Mouse (Mus musculus) stomach, postnatal 0 days (tissue): Measurements from ENCODE around the gene Sertad1. TPM values are rescaled to one million over a fixed set of nuclear protein-coding genes. Genes with fewer than 3 reads are reported as not detected.

Experiments
- ATAC-seq: fragments of 200-750 bp; cut with Nextera tagmentation; 2 replicates; pipeline ENCODE4 v1.8.0; 2017; ENCODE audit not compliant: low FRiP score, low TSS enrichment
- DNase-seq: peaks from one replicate; pipeline ENCODE4 v3.0.0-alpha.2; 2016; ENCODE audit warnings: low spot score
- H3K27ac ChIP-seq: fragments of 300-500 bp; sonication (generic); replicated peaks from 2 replicates; pipeline ENCODE4 v1.5.1; 2014; ENCODE audit warnings: mild to moderate bottlenecking, control low read depth
- H3K27me3 ChIP-seq: fragments of 300-500 bp; sonication (generic); 2 replicates; pipeline ENCODE4 v1.6.1; 2014; ENCODE audit warnings: low read length; ENCODE audit not compliant: control insufficient read depth, insufficient read depth
- H3K36me3 ChIP-seq: fragments of 300-500 bp; sonication (generic); 2 replicates; pipeline ENCODE4 v1.6.1; 2014; ENCODE audit warnings: low read length, mixed read lengths; ENCODE audit not compliant: control insufficient read depth, insufficient read depth
- H3K4me1 ChIP-seq: fragments of 300-500 bp; sonication (generic); replicated peaks from 2 replicates; pipeline ENCODE4 v1.6.1; 2014; ENCODE audit warnings: antibody characterized with exemption; ENCODE audit not compliant: control insufficient read depth, insufficient read depth
- H3K4me2 ChIP-seq: fragments of 300-500 bp; sonication (generic); replicated peaks from 2 replicates; pipeline ENCODE4 v1.6.1; 2014; ENCODE audit warnings: low read depth, mild to moderate bottlenecking, control low read depth, moderate library complexity
- H3K4me3 ChIP-seq: fragments of 300-500 bp; sonication (generic); 2 replicates; pipeline ENCODE4 v1.5.1; 2014; ENCODE audit warnings: low read depth, low read length, control low read depth
- H3K9ac ChIP-seq: fragments of 300-500 bp; sonication (generic); 2 replicates; pipeline ENCODE4 v1.6.1; 2014; ENCODE audit warnings: mild to moderate bottlenecking, low read length, control low read depth, mixed read lengths
- H3K9me3 ChIP-seq: fragments of 300-500 bp; sonication (generic); 2 replicates; pipeline ENCODE4 v1.6.1; 2016; ENCODE audit warnings: low read length; ENCODE audit not compliant: control insufficient read depth
- CTCF ChIP-seq: IDR thresholded peaks from 2 replicates; pipeline ENCODE4 v1.5.1; 2016; ENCODE audit warnings: antibody characterized with exemption, low read depth, mild to moderate bottlenecking, moderate library complexity
- EP300 ChIP-seq: optimal IDR thresholded peaks from 2 replicates; pipeline ENCODE3; 2016; ENCODE audit warnings: antibody characterized with exemption
- WGBS: fragments of 180-500 bp; shearing (Covaris S2); extraction: QIAGEN DNeasy Blood & Tissue Kit; methylation state at CpG from one replicate; pipeline ENCODE4 v1.1.7; 2014; 5-methylcytosine and 5-hydroxymethylcytosine counted together
- polyA plus RNA-seq: library from polyadenylated mRNA; unstranded; fragments of >200 nt; fragmentation: Nextera tagmentation; extraction: Ambion mirVana; gene quantifications from 2 replicates; pipeline ENCODE4 v1.2.1, GENCODE M21; 2015

Sertad1 gene
- polyA plus RNA-seq, 1 experiment from 2014 or later, result 53.0 TPM

GRCm38 (mm10) chr7:27529070-27529469, 42.4 kb downstream of the Sertad1 start:
- H3K27ac ChIP-seq, result no peak overlapping the region
- no peaks in the 10 kb centered on the region for H3K27me3 ChIP-seq
- WGBS, result 82% methylated on average over 21 of the region's 21 CpGs
- TF ChIP-seq CTCF (no peak), EP300 (no peak)
- no peaks in the 10 kb centered on the region for H3K4me1 ChIP-seq
- no peak overlapping the region for H3K4me3 ChIP-seq
- no peak overlapping the region for H3K4me2 ChIP-seq
- ATAC-seq (no peak), DNase-seq (no peak)
- no peak overlapping the region for H3K9ac ChIP-seq
- peaks cover 12% of the 10 kb centered on the region for H3K36me3 ChIP-seq
- no peaks in the 10 kb centered on the region for H3K9me3 ChIP-seq

DNA sequence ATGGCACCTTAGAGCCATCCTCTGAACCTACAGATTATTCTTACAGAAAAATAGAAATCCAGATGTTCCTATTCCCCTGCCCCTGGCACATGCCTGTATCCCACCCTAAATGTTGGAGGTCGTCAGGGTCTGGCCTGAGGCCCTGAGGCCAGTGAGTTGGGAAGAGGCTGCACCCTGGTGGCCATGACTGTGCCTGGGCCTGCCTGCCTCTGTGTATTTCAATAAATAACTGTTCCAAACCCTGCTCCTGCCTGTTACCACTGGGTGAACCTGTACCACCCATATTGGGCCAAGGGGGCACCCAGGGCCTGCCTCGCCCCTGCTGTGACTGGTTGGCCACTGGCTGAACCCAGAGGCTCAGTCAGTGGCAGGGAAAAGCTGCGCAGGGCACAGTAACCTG, 44.2 kb downstream of the Sertad1 start:
- Histone ChIP-seq H3K4me3 (no peak overlapping the region), H3K27ac (no peak overlapping the region), H3K36me3 (peaks cover 12% of the 10 kb centered on the region), H3K9ac (no peak overlapping the region), H3K27me3 (no peaks in the 10 kb centered on the region), H3K4me2 (no peak overlapping the region), H3K4me1 (no peaks in the 10 kb centered on the region), H3K9me3 (no peaks in the 10 kb centered on the region)
- peak; percentile 55 for TF ChIP-seq CTCF
- TF ChIP-seq EP300, result no peak
- no peak for DNase-seq
- WGBS, result 84% methylated on average over 3 of the region's 3 CpGs
- no peak for ATAC-seq

DNA sequence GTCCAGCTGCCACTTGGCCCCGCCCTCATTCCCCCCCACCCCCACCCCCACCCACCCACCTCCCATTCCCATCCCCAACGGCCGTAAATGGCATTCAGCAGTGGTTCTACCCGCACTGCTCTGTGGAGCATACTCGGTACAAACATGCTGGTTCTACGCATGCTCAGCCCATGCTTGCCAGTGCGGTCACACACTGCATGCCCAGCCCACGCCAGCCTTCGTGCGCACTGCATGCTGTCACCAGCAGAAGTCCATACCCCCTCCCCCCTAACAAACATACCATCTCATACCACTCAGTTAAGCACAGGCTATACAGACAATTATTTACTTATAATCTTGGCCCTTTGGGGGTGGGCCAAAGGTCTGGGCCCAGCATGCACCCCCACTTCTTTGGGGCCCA, 45.0 kb downstream of the Sertad1 start:
- Histone ChIP-seq H3K4me1 (no peaks in the 10 kb centered on the region), H3K36me3 (peaks cover 12% of the 10 kb centered on the region), H3K9me3 (no peaks in the 10 kb centered on the region), H3K27me3 (no peaks in the 10 kb centered on the region), H3K4me3 (no peak overlapping the region), H3K9ac (no peak overlapping the region), H3K4me2 (no peak overlapping the region), H3K27ac (no peak overlapping the region)
- no peak for TF ChIP-seq EP300
- TF ChIP-seq CTCF, result no peak
- DNase-seq, result no peak
- no peak for ATAC-seq
- WGBS, result 81% methylated on average over 10 of the region's 10 CpGs

- no peak overlapping the region for H3K27ac ChIP-seq
- no peaks in the 10 kb centered on the region for H3K27me3 ChIP-seq
- 85% methylated on average over 9 of the region's 9 CpGs for WGBS
- 0 out of 2 replicates have a peak overlapping the region, but pooled peaks have one; percentile 13 for H3K9ac ChIP-seq
- DNase-seq (no peak), ATAC-seq (no peak)
- TF ChIP-seq EP300, result no peak
- TF ChIP-seq CTCF, result no peak
- H3K4me2 ChIP-seq, result no peak overlapping the region
- no peak overlapping the region for H3K4me3 ChIP-seq
- no peaks in the 10 kb centered on the region for H3K9me3 ChIP-seq
- H3K36me3 ChIP-seq, result peaks cover 14% of the 10 kb centered on the region
- H3K4me1 ChIP-seq, result no peaks in the 10 kb centered on the region
These were observed 45.9 kb downstream of the Sertad1 start for GRCm38 (mm10) chr7:27532480-27533050.

DNA sequence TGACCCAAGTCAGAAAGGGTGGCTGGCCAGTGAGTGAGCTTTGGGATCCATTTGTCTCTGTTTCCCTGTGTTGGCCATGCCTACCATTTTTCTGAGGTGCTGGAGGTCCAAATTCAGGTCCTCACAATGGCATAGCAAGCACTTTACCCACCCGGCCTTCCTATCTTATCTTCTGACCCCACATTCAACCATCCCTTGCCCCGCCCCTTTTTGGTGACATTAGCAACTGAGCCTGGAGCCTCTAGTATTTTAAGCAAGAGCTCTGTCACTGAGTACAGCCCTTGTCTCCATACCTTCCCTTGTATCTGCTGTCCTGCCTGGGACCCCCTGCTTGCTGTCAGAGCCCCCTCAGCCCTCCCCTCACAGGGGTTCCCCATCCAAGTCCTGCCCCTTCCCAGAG, 48.7 kb downstream of the Sertad1 start:
- Histone ChIP-seq H3K9ac (no peak overlapping the region), H3K27me3 (no peaks in the 10 kb centered on the region), H3K27ac (no peak overlapping the region), H3K4me2 (no peak overlapping the region), H3K4me3 (no peak overlapping the region), H3K4me1 (no peaks in the 10 kb centered on the region), H3K9me3 (no peaks in the 10 kb centered on the region), H3K36me3 (peaks cover 21% of the 10 kb centered on the region)
- no peak for TF ChIP-seq CTCF
- no peak for TF ChIP-seq EP300
- DNase-seq (no peak), ATAC-seq (no peak)
- 70% methylated on average over 2 of the region's 2 CpGs for whole genome bisulfite sequencing

GRCm38 (mm10) chr7:27536618-27537017, 49.9 kb downstream of the Sertad1 start:
- no peak for TF ChIP-seq CTCF
- no peak for TF ChIP-seq EP300
- H3K9me3 ChIP-seq, result no peaks in the 10 kb centered on the region
- H3K36me3 ChIP-seq, result peaks cover 21% of the 10 kb centered on the region

More at GRCm38 (mm10) chr7:27536618-27537017, 49.9 kb downstream of the Sertad1 start:
- Histone ChIP-seq H3K9ac (no peak overlapping the region), H3K4me1 (no peaks in the 10 kb centered on the region), H3K4me3 (no peak overlapping the region), H3K4me2 (no peak overlapping the region), H3K27me3 (no peaks in the 10 kb centered on the region), H3K27ac (no peak overlapping the region)
- 85% methylated on average over 6 of the region's 6 CpGs for WGBS
- no peak for DNase-seq
- no peak for ATAC-seq
